13 mouse cellular contexts compared by ENCODE assay signal in genomic region chr11:50396766-50397307, GRCm38 (mm10). TPM values are rescaled to one million over a fixed set of nuclear protein-coding genes. Genes with fewer than 3 reads are reported as not detected.
"Had no signal": no experiment of that assay in that cellular context is flagged by ENCODE, and none has a peak within 500 bp of the region (broad histone marks: within the 10 kb centered on the region; RNA-seq: fewer than 3 reads in every experiment).

No protein-coding gene starts in this region.

- H3K27me3 ChIP-seq: liver, embryonic 12.5 days; midbrain, embryonic 15.5 days; stomach, embryonic 15.5 days had no signal

- H3K27ac ChIP-seq: left cerebral cortex, adult 2 months; limb, embryonic 10.5 days; liver, embryonic 12.5 days; midbrain, embryonic 15.5 days; stomach, embryonic 15.5 days had no signal

- H3K4me1 ChIP-seq: limb, embryonic 10.5 days; midbrain, embryonic 15.5 days; stomach, embryonic 15.5 days had no signal

- DNase-seq: kidney, adult 8-10 months; kidney, postnatal 25 days; lung, postnatal 36 days; right cerebral cortex, postnatal 14 days; thymus, postnatal 4 days had no signal

- H3K4me3 ChIP-seq: left cerebral cortex, adult 2 months; limb, embryonic 10.5 days; liver, embryonic 12.5 days; midbrain, embryonic 15.5 days; stomach, embryonic 15.5 days had no signal

- H3K9me3 ChIP-seq: limb, embryonic 10.5 days; liver, embryonic 12.5 days; midbrain, embryonic 15.5 days; stomach, embryonic 15.5 days had no signal

- H3K9ac ChIP-seq: liver, embryonic 12.5 days; midbrain, embryonic 15.5 days; stomach, embryonic 15.5 days had no signal

- ATAC-seq: liver, embryonic 12.5 days; midbrain, embryonic 15.5 days had no signal

- H3K4me2 ChIP-seq: liver, embryonic 12.5 days; midbrain, embryonic 15.5 days; stomach, embryonic 15.5 days had no signal

RNA-seq across cellular contexts. Expression of gene Cby3, which starts 42.6 kb away (rescaled TPM):
- total RNA-seq: left cerebral cortex, adult 2 months; left cerebral cortex, postnatal 14 days had no signal
- polyA plus RNA-seq: liver, embryonic 16.5 days; spleen, adult 2 months had no signal
